Comparison of ENCODE assay signal across 9 mouse cellular contexts in genomic region chr5:54098219-54098618, GRCm38 (mm10).
A peak's percentile ranks its signal among the peaks of the same experiment; 100 is the strongest.
DNase-seq lines count a peak whose midpoint lies in the region; ATAC-seq lines count a peak whose summit lies in the region.
"Had no signal": no experiment of that assay in that cellular context is flagged by ENCODE, and none has a peak within 500 bp of the region (broad histone marks: within the 10 kb centered on the region; RNA-seq: fewer than 3 reads in every experiment).

No protein-coding gene starts in this region.

- no peak for ATAC-seq in intestine, embryonic 16.5 days

- no peaks in the 10 kb centered on the region for H3K9me3 ChIP-seq in intestine, embryonic 16.5 days (ENCODE audit: control insufficient read depth, low read length)
- H3K9me3 ChIP-seq: lung, embryonic 15.5 days had no signal

- no peak overlapping the region; the same call in 1 of the 2 replicates for H3K4me3 ChIP-seq in macrophage (ENCODE audit: inconsistent target)
- no peak overlapping the region for H3K4me3 ChIP-seq in intestine, embryonic 16.5 days (ENCODE audit: low read length)
- H3K4me3 ChIP-seq: lung, embryonic 15.5 days had no signal

- H3K36me3 ChIP-seq in macrophage (ENCODE audit: inconsistent target) = no peaks in the 10 kb centered on the region
- 0 out of 2 replicates have a peak, but pooled peaks cover 2% of the 10 kb centered on the region for H3K36me3 ChIP-seq in intestine, embryonic 16.5 days (ENCODE audit: control insufficient read depth, insufficient read depth, low read length)
- H3K36me3 ChIP-seq: lung, embryonic 15.5 days had no signal

- H3K4me2 ChIP-seq in intestine, embryonic 16.5 days (ENCODE audit: low read depth, low read length) = no peak overlapping the region
- H3K4me2 ChIP-seq: lung, embryonic 15.5 days had no signal

- no peaks in the 10 kb centered on the region for H3K27me3 ChIP-seq in intestine, embryonic 16.5 days (replicated peaks; ENCODE audit: control insufficient read depth, insufficient read depth, low read length)
- H3K27me3 ChIP-seq: lung, embryonic 15.5 days had no signal

- H3K27ac ChIP-seq in macrophage = peak overlapping the region; percentile 32
- H3K27ac ChIP-seq in intestine, embryonic 16.5 days (ENCODE audit: low read length) = no peak overlapping the region
- H3K27ac ChIP-seq: lung, embryonic 15.5 days had no signal

- H3K79me2 ChIP-seq in macrophage (ENCODE audit: inconsistent target) = no peaks in the 10 kb centered on the region

- H3K9ac ChIP-seq in intestine, embryonic 16.5 days (ENCODE audit: low read depth, low read length) = no peak overlapping the region
- H3K9ac ChIP-seq: lung, embryonic 15.5 days had no signal

- peak; percentile 22 to 55 for DNase-seq in frontal cortex, adult 2 months (ENCODE audit: extremely low spot score in 1 of 2, low spot score in 1 of 2)
- DNase-seq in frontal cortex, postnatal 10 days (ENCODE audit: low spot score in 2 of 2) = no peak
- DNase-seq in right cerebral cortex, adult 18-20 months = peak; percentile 60
- no peak for DNase-seq in right cerebral cortex, postnatal 4 days
- DNase-seq in thymus, postnatal 25 days = peak; percentile 51
- DNase-seq in adrenal gland, postnatal 14 days = no peak

- 19% methylated on average over 6 of the region's 6 CpGs for WGBS in macrophage (ENCODE audit: missing documents)
- 78% methylated on average over 6 of the region's 6 CpGs for WGBS in intestine, embryonic 16.5 days

- H3K4me1 ChIP-seq in intestine, embryonic 16.5 days (ENCODE audit: control insufficient read depth, insufficient read depth, low read length) = peaks cover 7% of the 10 kb centered on the region

Comparison
In these comparisons a context has a peak if more than half of its experiments do, and no peak if none do; other contexts are left out.
1. DNase-seq: peak in frontal cortex, adult 2 months (2 of 2), right cerebral cortex, adult 18-20 months (single experiment) and thymus, postnatal 25 days (single experiment); none in frontal cortex, postnatal 10 days (0 of 2), right cerebral cortex, postnatal 4 days (single experiment) and adrenal gland, postnatal 14 days (single experiment).